Mouse (Mus musculus) urinary bladder, postnatal 14 days (tissue): ENCODE measurements at regions not wholly inside any gene's neighbourhood (a gene's known extent, or its start where the extent isn't known, plus 50 kb on each side); places are given as distances from the start of the nearest gene placed in this dataset.

ENCODE experiments used
- DNase-seq: peaks from one replicate; pipeline ENCODE4 v3.0.0; 2021; ENCODE audit warnings: low spot score

- DNase-seq: peak; percentile 89
Measured at GRCm38 (mm10) chr1:154118374-154119004, 82.5 kb upstream of the Zfp648 start.

GRCm38 (mm10) chr1:154119611-154120010, 81.4 kb upstream of the Zfp648 start:
- no peak for DNase-seq

DNA sequence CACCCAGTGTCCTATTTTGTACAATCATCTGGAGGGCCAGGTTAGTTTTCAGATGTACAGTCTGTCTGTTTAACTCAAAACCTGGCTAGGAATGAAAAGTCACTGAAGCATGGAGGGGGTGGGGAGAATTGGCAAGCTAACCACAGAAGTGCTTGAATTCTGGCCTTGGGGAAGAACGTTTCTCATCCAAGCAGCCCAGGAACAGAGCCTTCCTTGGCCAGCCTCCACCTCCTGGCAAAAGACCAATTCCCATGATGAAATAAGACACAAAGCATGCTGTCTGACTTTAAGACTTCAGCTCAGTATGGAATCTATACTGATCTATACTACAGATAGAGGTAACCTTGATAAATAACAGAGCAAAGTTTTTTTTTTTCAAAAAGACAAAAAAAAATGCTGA, 80.3 kb upstream of the Zfp648 start:
- peak; percentile 86 for DNase-seq

GRCm38 (mm10) chr1:154124981-154125380, 76.0 kb upstream of the Zfp648 start:
- DNase-seq: no peak

DNA sequence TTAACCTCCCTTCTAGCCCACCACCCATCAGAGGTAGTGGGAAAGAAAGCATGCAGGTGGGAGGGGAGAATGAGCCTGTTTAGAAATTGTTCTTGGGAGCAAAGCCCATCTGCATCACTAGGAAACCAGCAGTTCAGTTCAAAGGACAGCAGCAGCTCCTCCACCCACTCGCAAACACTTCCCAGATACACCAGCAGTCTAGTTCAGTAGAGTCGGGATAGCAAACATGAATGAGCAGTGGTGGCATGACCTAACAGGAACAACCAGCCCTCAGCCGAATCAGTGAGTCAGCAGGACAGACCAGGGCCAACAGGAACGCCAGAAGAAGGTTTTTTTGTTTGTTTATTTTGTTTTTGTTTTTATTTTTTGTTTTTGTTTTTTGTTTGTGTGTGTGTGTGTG, 74.5 kb upstream of the Zfp648 start:
- DNase-seq: peak; percentile 44

DNA sequence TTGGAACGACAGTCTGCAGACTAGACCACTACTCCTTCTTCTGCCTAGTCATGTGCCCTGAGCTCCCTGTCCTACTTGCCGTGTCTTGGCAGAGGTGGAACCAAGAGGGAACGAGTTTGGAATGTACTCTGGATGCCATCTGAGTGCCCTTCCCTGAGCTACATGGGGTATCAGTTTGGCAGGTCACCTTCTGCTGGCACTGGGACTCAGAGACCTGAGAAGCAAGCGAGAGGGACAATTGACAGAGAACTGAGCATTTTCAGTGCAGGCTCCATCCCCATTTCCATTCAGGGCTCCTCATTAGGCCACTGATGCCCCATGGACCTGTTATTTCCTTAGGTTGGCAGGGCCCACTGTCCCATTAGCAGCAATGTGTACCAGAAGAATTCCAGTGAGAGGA, 61.5 kb upstream of the Zfp648 start:
- DNase-seq: no peak

DNA sequence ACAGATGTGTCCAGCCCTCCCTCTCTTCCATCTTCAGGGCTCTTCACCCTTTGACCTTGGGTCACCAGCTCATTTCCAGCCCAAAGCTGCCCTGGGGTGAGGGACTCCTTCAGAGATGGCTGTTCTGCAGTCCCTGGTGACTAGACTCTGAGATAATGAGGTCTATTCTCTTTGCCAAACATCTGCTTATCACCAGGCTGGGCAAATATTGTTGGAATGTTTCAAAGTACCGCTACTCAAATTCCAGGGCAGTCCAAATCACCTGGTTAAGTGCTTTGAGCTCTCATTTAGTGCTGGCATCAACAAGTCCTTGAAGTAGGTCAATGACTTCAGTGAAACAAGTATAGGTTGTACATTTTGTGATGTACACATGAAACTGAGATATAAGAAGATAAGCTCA, 57.3 kb upstream of the Zfp648 start:
- DNase-seq: no peak

- DNase-seq: no peak
Measured at GRCm38 (mm10) chr1:154147001-154147571, 53.9 kb upstream of the Zfp648 start.

DNA sequence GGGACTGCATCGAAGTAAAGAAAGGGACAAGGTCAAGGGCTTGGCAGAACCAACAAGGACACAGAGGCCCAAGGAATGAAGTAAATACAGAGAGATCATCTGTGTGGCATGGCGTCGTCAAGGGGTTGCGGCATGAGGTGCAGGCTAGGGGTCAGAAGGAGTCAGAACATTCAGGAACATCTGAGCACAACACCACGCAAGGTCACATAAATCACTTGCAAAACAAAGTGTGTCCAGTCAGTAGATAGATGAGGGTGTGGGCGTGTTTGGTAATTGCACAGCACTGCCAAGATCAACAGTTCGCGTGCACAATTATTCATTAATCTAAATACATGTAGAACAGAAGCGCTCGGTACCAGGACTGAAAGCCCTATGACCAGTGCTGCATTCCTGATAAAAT, 52.0 kb upstream of the Zfp648 start:
- DNase-seq: peak; percentile 22

GRCm38 (mm10) chr1:154149431-154150143, 51.4 kb upstream of the Zfp648 start:
- no peak for DNase-seq

GRCm38 (mm10) chr1:154150167-154150851, 50.7 kb upstream of the Zfp648 start:
- DNase-seq: peak; percentile 85
